In the genomic region with DNA sequence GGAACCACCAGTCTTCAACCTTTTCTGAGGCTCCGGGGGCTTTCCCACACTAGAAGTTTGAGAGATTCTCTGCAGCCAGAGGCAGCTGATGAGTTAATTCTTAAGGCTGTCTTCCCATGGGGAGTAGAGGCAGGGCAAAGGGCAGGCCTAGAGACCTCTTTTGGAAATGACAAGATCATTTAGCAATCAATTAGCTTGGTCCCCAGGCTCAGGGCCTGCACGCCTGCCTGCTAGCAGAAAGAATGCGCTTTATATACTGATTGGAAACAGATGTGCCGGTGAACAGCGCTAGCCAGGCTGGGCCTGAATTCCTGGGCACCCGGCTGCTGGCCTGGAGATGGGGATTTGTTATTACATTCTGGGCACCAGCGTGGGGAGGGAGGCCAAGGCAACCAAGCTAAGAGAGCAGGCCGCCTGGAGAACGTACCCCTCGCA, we compare ENCODE assay signal across 7 mouse cellular contexts.
DNase-seq lines count a peak whose midpoint lies in the region; ATAC-seq lines count a peak whose summit lies in the region.

No protein-coding gene starts in this region.

- no peaks in the 10 kb centered on the region for H3K27me3 ChIP-seq in embryonic facial prominence, embryonic 13.5 days
- no peaks in the 10 kb centered on the region for H3K27me3 ChIP-seq in limb, embryonic 15.5 days

- H3K4me1 ChIP-seq in embryonic facial prominence, embryonic 13.5 days: peaks cover 61% of the 10 kb centered on the region
- peaks cover 63% of the 10 kb centered on the region for H3K4me1 ChIP-seq in limb, embryonic 15.5 days

- peak; percentile 73 for ATAC-seq in embryonic facial prominence, embryonic 13.5 days (ENCODE audit: insufficient number of reproducible peaks, insufficient read depth, low FRiP score, low TSS enrichment, low read depth)
- peak; percentile 74 for ATAC-seq in limb, embryonic 15.5 days (ENCODE audit: insufficient number of reproducible peaks, low FRiP score, low TSS enrichment, low read depth)

- H3K4me2 ChIP-seq in embryonic facial prominence, embryonic 13.5 days: peak overlapping the region; percentile 46
- H3K4me2 ChIP-seq in limb, embryonic 15.5 days: 0 out of 2 replicates have a peak overlapping the region, but pooled peaks have one; percentile 12

- intact Hi-C loops in heart, postnatal 25 days (cut with DNase I): no loop called here

- no peak overlapping the region for H3K9ac ChIP-seq in embryonic facial prominence, embryonic 13.5 days
- no peak overlapping the region for H3K9ac ChIP-seq in limb, embryonic 15.5 days

- peak; percentile 94 for DNase-seq in embryo, embryonic 10 days (ENCODE audit: low spot score)
- peak; percentile 28 for DNase-seq in heart, postnatal 25 days (ENCODE audit: low spot score)
- DNase-seq in cerebellum, postnatal 14 days: no peak
- no peak for DNase-seq in adrenal gland, adult (ENCODE audit: inconsistent age in 2 of 2, low spot score in 1 of 2)
- no peak for DNase-seq in urinary bladder, postnatal 10 days (ENCODE audit: low spot score)

- peak overlapping the region; percentile 84 for H3K27ac ChIP-seq in embryonic facial prominence, embryonic 13.5 days
- peak overlapping the region; percentile 91 for H3K27ac ChIP-seq in limb, embryonic 15.5 days

- no peak overlapping the region for H3K4me3 ChIP-seq in embryonic facial prominence, embryonic 13.5 days
- H3K4me3 ChIP-seq in limb, embryonic 15.5 days: no peak overlapping the region

- WGBS in embryonic facial prominence, embryonic 13.5 days: 16% methylated on average over 10 of the region's 10 CpGs
- 15% methylated on average over 10 of the region's 10 CpGs for WGBS in limb, embryonic 15.5 days

- no peaks in the 10 kb centered on the region for H3K9me3 ChIP-seq in embryonic facial prominence, embryonic 13.5 days
- no peaks in the 10 kb centered on the region for H3K9me3 ChIP-seq in limb, embryonic 15.5 days

- no peaks in the 10 kb centered on the region for H3K36me3 ChIP-seq in embryonic facial prominence, embryonic 13.5 days
- H3K36me3 ChIP-seq in limb, embryonic 15.5 days: no peaks in the 10 kb centered on the region

Comparison
In these comparisons a context has a peak if more than half of its experiments do, and no peak if none do; other contexts are left out.
1. DNase-seq: peak in embryo, embryonic 10 days (single experiment) and heart, postnatal 25 days (single experiment); none in cerebellum, postnatal 14 days (0 of 2), adrenal gland, adult (0 of 2) and urinary bladder, postnatal 10 days (single experiment).